Mouse (Mus musculus) neural tube, embryonic 15.5 days (tissue): ENCODE measurements around the gene Pafah1b2. TPM values are rescaled to one million over a fixed set of nuclear protein-coding genes. Genes with fewer than 3 reads are reported as not detected.
A peak's percentile ranks its signal among the peaks of the same experiment; 100 is the strongest.

Source experiments
- ATAC-seq: fragments of 200-750 bp; cut with Nextera tagmentation; 2 replicates; pipeline ENCODE4 v1.8.0; 2017; ENCODE audit warnings: mild to moderate bottlenecking, moderate TSS enrichment, moderate library complexity; ENCODE audit not compliant: low FRiP score
- H3K27ac ChIP-seq: fragments of 300-500 bp; sonication (generic); replicated peaks from 2 replicates; pipeline ENCODE4 v1.5.1; 2015; ENCODE audit warnings: mild to moderate bottlenecking, inconsistent platforms
- H3K27me3 ChIP-seq: fragments of 300-500 bp; sonication (generic); replicated peaks from 2 replicates; pipeline ENCODE4 v1.6.1; 2015; ENCODE audit warnings: inconsistent platforms
- H3K36me3 ChIP-seq: fragments of 300-500 bp; sonication (generic); 2 replicates; pipeline ENCODE4 v1.6.1; 2015; ENCODE audit warnings: inconsistent platforms
- H3K4me1 ChIP-seq: fragments of 300-500 bp; sonication (generic); 2 replicates; pipeline ENCODE4 v1.6.1; 2015; ENCODE audit warnings: inconsistent platforms
- H3K4me2 ChIP-seq: fragments of 300-500 bp; sonication (generic); 2 replicates; pipeline ENCODE4 v1.6.1; 2015; ENCODE audit warnings: inconsistent platforms, mild to moderate bottlenecking, moderate library complexity
- H3K4me3 ChIP-seq: fragments of 300-500 bp; sonication (generic); replicated peaks from 2 replicates; pipeline ENCODE4 v1.5.1; 2015; ENCODE audit warnings: mild to moderate bottlenecking, inconsistent platforms
- H3K9ac ChIP-seq: fragments of 300-500 bp; sonication (generic); replicated peaks from 2 replicates; pipeline ENCODE4 v1.6.1; 2015; ENCODE audit warnings: mild to moderate bottlenecking, inconsistent platforms
- H3K9me3 ChIP-seq: fragments of 300-500 bp; sonication (generic); replicated peaks from 2 replicates; pipeline ENCODE4 v1.6.1; 2016; ENCODE audit warnings: inconsistent platforms
- WGBS: fragments of 180-500 bp; shearing (Covaris S2); methylation state at CpG from one replicate; pipeline ENCODE4 v1.1.7; 2015; ENCODE audit warnings: mixed read lengths; 5-methylcytosine and 5-hydroxymethylcytosine counted together
- polyA plus RNA-seq: library from polyadenylated mRNA; unstranded; fragments of >200 nt; fragmentation: Nextera tagmentation; extraction: Ambion mirVana; gene quantifications from 2 replicates; pipeline ENCODE4 v1.2.1, GENCODE M21; 2015

The Pafah1b2 gene
- polyA plus RNA-seq, 1 experiment from 2014 or later, result 251 TPM

GRCm38 (mm10) chr9:46019975-46020374, 7.5 kb upstream of the Pafah1b2 start:
- Histone ChIP-seq H3K27me3 (no peaks in the 10 kb centered on the region), H3K4me1 (peaks cover 32% of the 10 kb centered on the region), H3K9ac (no peak overlapping the region), H3K4me2 (no peak overlapping the region), H3K9me3 (no peaks in the 10 kb centered on the region), H3K4me3 (no peak overlapping the region), H3K27ac (no peak overlapping the region), H3K36me3 (no peaks in the 10 kb centered on the region)
- 69% methylated on average over 6 of the region's 6 CpGs for WGBS
- no peak for ATAC-seq

GRCm38 (mm10) chr9:46018316-46018715, 5.8 kb upstream of the Pafah1b2 start:
- H3K27ac ChIP-seq, result no peak overlapping the region
- H3K4me3 ChIP-seq, result no peak overlapping the region
- no peak for ATAC-seq
- 87% methylated on average over 6 of the region's 6 CpGs for WGBS
- no peak overlapping the region for H3K9ac ChIP-seq
- peaks cover 49% of the 10 kb centered on the region for H3K4me1 ChIP-seq
- H3K27me3 ChIP-seq, result no peaks in the 10 kb centered on the region
- H3K4me2 ChIP-seq, result no peak overlapping the region
- no peaks in the 10 kb centered on the region for H3K36me3 ChIP-seq
- H3K9me3 ChIP-seq, result no peaks in the 10 kb centered on the region

DNA sequence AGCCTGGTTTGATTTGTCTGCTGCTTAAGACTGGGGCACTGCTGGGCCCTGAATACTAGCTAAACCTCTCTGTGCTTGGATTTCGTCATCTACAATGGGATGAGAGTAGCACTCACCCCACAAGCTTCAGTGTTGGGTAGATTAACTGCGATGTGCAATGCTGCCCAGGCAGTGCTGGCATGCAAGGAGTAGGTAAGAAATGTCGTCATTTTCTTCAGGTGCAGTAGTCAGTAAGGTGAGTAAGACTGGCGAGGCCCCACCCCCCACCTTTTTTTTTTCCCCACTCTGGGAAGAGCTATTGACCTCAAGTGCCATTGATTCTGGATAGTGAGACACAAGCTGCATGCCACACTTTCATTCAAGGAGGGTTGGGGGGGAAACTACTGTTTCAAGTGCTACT, 3.9 kb upstream of the Pafah1b2 start:
- no peak overlapping the region for H3K9ac ChIP-seq
- no peak overlapping the region for H3K4me3 ChIP-seq
- H3K4me2 ChIP-seq, result no peak overlapping the region
- H3K4me1 ChIP-seq, result peaks cover 52% of the 10 kb centered on the region
- no peaks in the 10 kb centered on the region for H3K27me3 ChIP-seq
- ATAC-seq, result no peak
- no peaks in the 10 kb centered on the region for H3K9me3 ChIP-seq
- H3K27ac ChIP-seq, result no peak overlapping the region
- H3K36me3 ChIP-seq, result no peaks in the 10 kb centered on the region
- 67% methylated on average over 4 of the region's 4 CpGs for WGBS

- ATAC-seq, result no peak
- WGBS, result 30% methylated on average over 9 of the region's 9 CpGs
- peak overlapping the region; percentile 77 for H3K4me2 ChIP-seq
- no peaks in the 10 kb centered on the region for H3K36me3 ChIP-seq
- no peak overlapping the region; the same call in 1 of the 2 replicates for H3K9ac ChIP-seq
- no peaks in the 10 kb centered on the region for H3K27me3 ChIP-seq
- H3K4me3 ChIP-seq, result no peak overlapping the region
- peaks cover 57% of the 10 kb centered on the region for H3K4me1 ChIP-seq
- no peaks in the 10 kb centered on the region for H3K9me3 ChIP-seq
- no peak overlapping the region for H3K27ac ChIP-seq
These were observed 3.3 kb upstream of the Pafah1b2 start for GRCm38 (mm10) chr9:46015831-46016230.

DNA sequence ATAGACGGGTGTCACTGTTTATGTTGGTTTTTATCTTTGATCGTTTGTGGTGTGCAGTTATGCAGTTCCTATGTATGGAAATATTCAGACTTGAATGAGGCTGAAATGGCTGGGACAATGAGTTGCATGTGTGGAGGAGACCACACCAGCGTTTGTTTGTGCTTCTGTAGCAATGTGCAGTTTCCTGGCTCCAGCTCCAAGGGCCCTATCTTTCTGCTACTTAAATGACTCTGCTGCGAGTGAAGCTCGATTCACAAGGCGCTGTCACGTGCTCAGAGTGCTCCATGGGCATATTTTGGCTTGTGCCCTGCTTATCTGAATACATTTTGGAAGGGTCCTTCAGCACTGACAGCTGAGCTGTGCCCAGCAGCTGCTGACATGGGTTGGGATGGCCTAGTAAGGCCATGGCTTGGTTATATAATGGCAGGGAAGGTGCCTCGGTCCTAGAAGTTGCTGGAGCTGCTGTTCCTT, 2.6 kb upstream of the Pafah1b2 start:
- Histone ChIP-seq H3K9ac (0 out of 2 replicates have a peak overlapping the region, but pooled peaks have one; percentile 26), H3K4me2 (peak overlapping the region; percentile 77), H3K9me3 (no peaks in the 10 kb centered on the region), H3K27me3 (no peaks in the 10 kb centered on the region), H3K27ac (peak overlapping the region; percentile 67), H3K4me3 (peak overlapping the region; percentile 97), H3K36me3 (no peaks in the 10 kb centered on the region), H3K4me1 (peaks cover 57% of the 10 kb centered on the region)
- 30% methylated on average over 8 of the region's 8 CpGs for whole genome bisulfite sequencing
- no peak for ATAC-seq

DNA sequence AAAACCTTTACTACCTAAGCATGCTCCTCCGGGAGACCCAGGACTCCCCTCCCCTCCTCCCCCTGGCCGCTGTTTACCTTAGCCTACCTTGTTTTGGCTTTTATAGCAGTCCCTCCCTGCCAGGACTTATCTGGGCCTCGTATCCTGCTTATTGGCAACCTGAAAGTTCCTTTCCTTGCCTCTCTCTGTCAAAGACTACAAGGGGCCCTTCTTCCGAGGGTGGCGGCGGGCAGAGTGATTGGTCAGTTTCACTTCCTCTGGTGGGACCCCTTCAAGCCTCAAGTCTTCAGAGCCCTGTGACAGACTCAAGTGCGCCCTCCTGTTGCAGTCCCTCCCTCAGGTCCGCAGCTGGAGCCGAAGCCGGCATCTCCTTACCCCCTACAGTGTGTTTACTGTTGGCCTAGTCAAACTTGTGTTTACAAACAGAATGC, 1.8 kb upstream of the Pafah1b2 start:
- peak overlapping the region; percentile 77 for H3K4me2 ChIP-seq
- no peaks in the 10 kb centered on the region for H3K9me3 ChIP-seq
- no peak for ATAC-seq
- H3K27ac ChIP-seq, result peak overlapping the region; percentile 29; the same call in 1 of the 2 replicates
- under 1% methylated on average over 10 of the region's 10 CpGs for WGBS
- peak overlapping the region; percentile 41 for H3K9ac ChIP-seq
- no peaks in the 10 kb centered on the region for H3K36me3 ChIP-seq
- no peaks in the 10 kb centered on the region for H3K27me3 ChIP-seq
- H3K4me3 ChIP-seq, result peak overlapping the region; percentile 97
- H3K4me1 ChIP-seq, result peaks cover 53% of the 10 kb centered on the region

GRCm38 (mm10) chr9:46013616-46014015, 1.1 kb upstream of the Pafah1b2 start:
- H3K4me1 ChIP-seq, result peaks cover 53% of the 10 kb centered on the region
- no peak for ATAC-seq
- 2% methylated on average over 5 of the region's 5 CpGs for WGBS
- peak overlapping the region; percentile 77 for H3K4me2 ChIP-seq
- no peaks in the 10 kb centered on the region for H3K9me3 ChIP-seq
- H3K27me3 ChIP-seq, result no peaks in the 10 kb centered on the region
- H3K36me3 ChIP-seq, result no peaks in the 10 kb centered on the region
- H3K4me3 ChIP-seq, result peak overlapping the region; percentile 97
- H3K9ac ChIP-seq, result peak overlapping the region; percentile 98
- H3K27ac ChIP-seq, result peak overlapping the region; percentile 91

GRCm38 (mm10) chr9:46013009-46013586, 608 bp upstream of the Pafah1b2 start:
- H3K9ac ChIP-seq, result peak overlapping the region; percentile 98
- H3K4me3 ChIP-seq, result peak overlapping the region; percentile 97
- peak; percentile 69 for ATAC-seq
- H3K27ac ChIP-seq, result peak overlapping the region; percentile 91
- WGBS, result 1% methylated on average over 43 of the region's 46 CpGs
- H3K4me2 ChIP-seq, result peak overlapping the region; percentile 77
- H3K36me3 ChIP-seq, result no peaks in the 10 kb centered on the region
- H3K4me1 ChIP-seq, result peaks cover 50% of the 10 kb centered on the region
- no peaks in the 10 kb centered on the region for H3K27me3 ChIP-seq
- H3K9me3 ChIP-seq, result no peaks in the 10 kb centered on the region

DNA sequence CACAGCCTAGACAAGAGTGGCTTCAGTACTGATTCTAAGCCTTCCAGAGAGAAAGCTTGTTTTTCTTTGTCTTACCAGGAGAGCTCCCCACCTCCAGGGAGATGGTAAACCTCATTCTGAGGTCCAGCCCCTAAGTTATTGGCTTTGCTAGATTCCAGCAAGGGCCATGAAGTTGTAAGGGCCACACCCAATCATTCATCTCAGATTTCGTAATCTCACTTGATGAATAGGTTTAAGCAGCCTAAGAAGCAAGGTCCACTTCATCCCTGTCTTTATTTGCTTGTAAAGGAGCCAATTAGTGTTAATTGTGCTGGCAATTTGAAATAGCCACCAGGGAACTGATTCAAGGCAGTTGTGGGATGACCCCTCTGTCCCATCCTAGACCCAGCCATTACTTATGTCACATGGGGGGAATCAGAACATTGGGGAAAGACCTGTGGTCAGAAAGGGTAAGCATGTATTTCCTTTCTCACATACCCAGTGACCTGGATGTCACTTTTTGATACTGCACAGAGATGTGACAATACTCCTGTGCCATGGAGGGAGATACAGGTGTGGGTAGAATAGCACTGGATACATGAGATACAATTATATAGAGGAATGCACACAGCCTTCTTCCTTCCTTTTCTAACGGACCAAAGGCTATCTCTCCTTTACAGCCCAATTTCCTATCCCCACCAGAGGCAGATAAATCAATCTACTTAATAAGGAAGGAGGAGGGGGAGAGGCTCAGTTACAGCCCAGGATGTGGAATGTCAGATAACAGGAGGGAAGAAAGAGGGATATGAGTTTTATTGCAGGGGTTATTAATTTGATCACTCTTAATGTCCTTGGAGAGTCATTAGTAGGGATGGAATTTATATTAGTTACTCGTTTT, 1.2 kb downstream of the Pafah1b2 start:
- Histone ChIP-seq H3K4me3 (no peak overlapping the region; the same call in 1 of the 2 replicates), H3K27me3 (no peaks in the 10 kb centered on the region), H3K9ac (no peak overlapping the region), H3K4me1 (peaks cover 44% of the 10 kb centered on the region), H3K27ac (no peak overlapping the region), H3K9me3 (no peaks in the 10 kb centered on the region), H3K36me3 (no peaks in the 10 kb centered on the region), H3K4me2 (peak overlapping the region; percentile 77)
- ATAC-seq, result no peak
- 23% methylated on average over 3 of the region's 3 CpGs for WGBS

DNA sequence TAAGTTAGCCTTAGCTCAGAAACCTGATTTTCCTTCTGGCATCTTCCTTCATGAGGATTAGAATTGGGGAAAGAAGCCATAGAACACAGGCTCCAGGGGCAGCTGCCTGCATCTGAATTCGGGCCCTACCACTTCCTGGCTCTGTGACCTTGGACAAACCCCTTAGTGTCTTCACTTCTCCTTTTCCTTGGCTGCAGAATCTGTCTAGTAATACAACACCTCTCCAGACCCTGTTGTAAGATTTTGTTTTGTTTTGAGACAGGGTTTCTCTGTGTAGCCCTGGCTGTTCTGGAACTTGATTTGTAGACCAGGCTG, 2.9 kb downstream of the Pafah1b2 start:
- H3K4me2 ChIP-seq, result no peak overlapping the region
- no peak overlapping the region for H3K4me3 ChIP-seq
- no peaks in the 10 kb centered on the region for H3K27me3 ChIP-seq
- H3K4me1 ChIP-seq, result peaks cover 28% of the 10 kb centered on the region
- H3K27ac ChIP-seq, result no peak overlapping the region
- no peak for ATAC-seq
- H3K9me3 ChIP-seq, result no peaks in the 10 kb centered on the region
- no peaks in the 10 kb centered on the region for H3K36me3 ChIP-seq
- 72% methylated on average over 1 of the region's 1 CpGs for WGBS
- no peak overlapping the region for H3K9ac ChIP-seq

DNA sequence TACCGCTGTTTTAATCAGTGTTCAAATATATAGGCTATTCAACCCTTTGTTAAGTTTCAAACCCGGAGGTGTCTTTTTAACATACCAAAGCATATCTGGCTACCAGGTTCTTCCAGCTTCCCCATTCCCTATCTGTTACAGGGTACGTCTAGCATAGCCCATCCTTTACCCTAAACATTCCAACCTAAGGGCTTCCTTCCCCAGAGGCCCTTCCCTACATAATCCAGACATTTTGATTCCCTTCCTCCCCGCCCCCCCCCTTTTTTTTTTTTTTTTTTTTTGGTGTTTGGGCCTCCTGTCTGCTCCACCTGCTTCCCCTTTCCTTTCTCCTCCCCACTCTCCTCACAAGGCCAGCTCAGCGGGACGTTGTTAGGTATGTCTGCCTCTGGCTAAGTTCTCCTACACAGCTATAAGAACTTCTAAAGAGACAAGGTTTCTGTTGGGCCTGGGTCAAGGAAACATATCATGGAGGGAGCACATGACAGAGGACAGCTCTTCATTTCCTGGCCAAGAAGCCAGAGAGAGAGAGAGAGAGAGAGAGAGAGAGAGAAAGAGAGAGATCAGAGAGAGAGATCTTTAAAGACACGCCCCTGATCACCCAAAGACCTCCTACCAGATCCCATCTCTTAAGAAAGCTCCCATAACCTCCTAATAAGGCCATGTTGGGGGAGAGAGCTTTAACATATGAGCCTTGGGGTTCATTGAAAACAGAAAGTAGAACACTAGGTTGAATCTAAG, 3.4 kb downstream of the Pafah1b2 start:
- Histone ChIP-seq H3K9me3 (no peaks in the 10 kb centered on the region), H3K36me3 (no peaks in the 10 kb centered on the region), H3K9ac (no peak overlapping the region), H3K4me1 (peaks cover 22% of the 10 kb centered on the region), H3K4me2 (no peak overlapping the region), H3K4me3 (no peak overlapping the region), H3K27me3 (no peaks in the 10 kb centered on the region), H3K27ac (no peak overlapping the region)
- WGBS, result 76% methylated on average over 7 of the region's 7 CpGs
- no peak for ATAC-seq
